Mouse (Mus musculus) kidney, adult 8-10 months (tissue): ENCODE data around the gene Xpr1.
A peak's percentile ranks its signal among the peaks of the same experiment; 100 is the strongest.

Experiments used
- DNase-seq, 2 experiments: peaks; one replicate each; pipeline ENCODE4 v3.0.0; 2022

The Xpr1 gene

DNA sequence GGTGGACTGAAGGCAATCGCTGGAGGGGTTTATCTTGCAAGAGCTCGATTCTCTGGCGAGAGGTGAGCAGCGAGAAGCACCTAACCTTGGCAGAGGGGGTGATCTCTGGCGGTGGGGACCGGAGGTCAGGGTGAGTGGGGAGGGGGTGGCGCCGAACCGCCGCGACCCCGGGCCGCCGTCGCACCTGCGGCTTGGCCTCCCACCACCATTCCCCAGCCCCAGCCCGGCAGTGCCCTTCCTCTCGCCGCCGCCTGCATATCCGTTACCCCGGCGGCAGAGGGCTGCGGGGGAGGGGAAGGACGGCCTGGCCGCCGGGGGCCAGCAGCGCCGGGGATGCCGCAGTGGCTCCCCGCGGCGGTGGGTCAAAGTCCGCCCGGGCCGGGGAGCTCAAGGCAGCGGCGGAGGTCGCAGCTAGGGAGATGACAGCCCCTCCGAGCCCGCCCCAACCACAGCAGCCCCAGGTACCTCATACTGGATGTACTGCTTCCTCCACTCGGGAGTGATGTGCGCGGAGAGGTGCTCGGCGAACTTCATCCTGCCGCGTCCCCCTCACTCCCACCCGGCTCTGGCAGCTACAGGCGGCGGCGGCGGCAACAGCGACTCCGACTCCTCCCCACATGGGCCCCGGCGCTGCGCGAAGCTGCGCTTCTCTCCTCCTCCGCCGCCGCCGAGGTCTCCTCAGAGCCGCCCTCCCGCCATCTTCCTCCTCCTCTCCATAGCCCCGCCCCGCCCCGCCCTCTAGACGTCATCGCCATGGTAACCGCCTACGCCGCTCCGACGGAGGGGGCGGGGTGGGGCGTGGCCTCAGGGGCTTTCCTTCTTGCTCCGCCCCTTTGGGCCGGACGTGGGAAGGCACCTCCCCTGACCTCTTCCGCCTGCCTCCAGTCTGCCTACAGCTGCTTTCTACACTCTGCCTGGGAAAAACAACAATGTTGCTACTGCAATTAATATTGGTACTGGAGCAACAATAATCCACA is at the start of gene Xpr1:
Xpr1 (minus strand) TSS at position 715 of the 977 bp plus-strand sequence.
- DNase-seq: peak; percentile 95

DNA sequence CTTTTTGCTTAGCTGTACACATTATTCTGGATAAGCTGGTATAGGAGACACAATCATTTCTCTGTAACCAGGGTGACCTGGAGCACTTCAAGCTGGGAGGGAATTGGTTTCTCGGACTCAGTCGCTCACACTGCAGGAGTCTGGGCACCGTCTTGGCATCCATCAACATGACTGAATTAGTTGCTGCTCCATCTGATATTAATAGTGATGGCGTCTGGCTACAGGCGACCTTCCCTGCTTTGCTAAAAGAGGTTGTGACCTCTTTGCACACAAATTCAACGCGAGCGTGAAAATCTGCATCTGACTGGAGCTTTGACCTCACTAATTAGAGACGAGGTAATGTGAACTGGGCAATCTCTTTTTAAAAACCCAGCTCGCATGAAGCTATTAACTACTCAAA is 46.2 kb upstream of the Xpr1 start:
- DNase-seq: no peak

DNA sequence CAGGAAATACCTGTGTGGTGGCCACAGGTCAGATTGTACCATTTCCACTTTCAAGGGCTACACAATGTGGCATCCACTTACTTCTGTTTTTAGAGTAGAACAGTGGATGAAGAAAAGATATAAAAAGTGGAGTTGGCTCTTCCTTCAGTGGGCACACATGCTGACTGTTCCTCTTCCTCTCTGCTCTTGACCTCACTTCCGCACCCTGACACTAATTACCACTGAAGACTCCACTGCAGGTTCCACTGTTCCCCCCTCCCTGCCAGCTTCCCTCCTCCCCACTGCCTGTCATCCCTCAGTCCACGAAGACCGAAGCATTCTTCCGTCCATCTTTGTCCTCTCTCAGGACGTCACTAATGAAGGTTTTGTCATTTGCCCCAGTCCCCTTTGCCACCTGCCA is 45.4 kb upstream of the Xpr1 start:
- DNase-seq: no peak

DNA sequence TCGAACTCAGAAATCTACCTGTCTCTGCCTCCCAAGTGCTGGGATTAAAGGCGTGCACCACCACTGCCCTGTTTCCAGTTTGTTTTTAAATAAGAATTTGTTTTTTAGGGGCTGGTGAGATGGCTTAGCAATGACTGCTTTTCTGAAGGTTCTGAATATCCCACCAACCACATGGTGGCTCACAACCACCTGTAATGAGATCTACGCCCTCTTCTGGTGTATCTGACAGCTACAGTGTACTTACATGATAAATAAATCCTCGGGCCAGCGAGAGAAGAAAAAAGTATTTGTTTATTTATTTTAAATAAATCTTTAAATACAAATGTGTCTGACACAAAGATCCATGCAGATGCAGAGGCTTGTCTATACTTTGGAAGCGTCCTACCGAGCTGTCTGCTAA is 40.3 kb upstream of the Xpr1 start:
- DNase-seq: no peak

DNA sequence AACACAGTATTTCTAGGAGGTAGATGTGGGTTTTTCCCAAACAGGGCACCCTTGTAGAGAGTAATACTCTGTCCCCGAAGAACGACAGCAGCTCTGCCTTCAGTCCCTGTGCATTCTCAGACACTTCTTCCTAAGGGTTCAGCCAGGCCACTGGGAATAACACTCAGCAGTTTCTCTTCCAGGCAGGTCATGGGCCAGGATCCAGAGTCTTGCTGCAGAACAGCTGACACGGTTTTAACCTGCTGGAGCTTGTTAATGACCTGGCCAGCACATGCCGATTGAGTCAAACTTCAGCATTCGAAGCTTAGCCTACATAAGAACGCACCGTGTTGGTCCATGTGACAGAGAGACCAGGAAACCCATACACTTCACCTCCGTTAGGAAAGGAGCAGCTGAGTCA is 36.0 kb upstream of the Xpr1 start:
- DNase-seq: peak; percentile 82 to 83

DNA sequence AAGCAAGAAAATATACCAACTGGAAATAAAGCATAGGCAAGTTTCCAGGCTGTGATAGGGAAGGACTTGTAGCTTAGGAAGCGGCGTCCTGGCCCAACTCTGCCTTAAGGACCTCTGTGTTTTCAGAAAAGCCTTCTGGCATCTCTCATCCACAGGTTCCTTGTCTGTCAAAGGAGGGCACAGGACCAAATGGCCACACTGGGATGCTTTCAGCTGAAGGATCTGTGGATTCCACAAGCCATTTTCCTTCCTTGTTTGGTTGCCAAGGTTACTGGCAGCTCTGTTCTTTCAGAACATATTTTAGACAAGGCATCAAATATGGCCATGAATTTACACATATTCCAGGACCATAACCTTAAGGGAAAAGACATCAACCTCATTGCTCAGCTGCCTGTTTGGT is 31.7 kb upstream of the Xpr1 start:
- DNase-seq: no peak

DNA sequence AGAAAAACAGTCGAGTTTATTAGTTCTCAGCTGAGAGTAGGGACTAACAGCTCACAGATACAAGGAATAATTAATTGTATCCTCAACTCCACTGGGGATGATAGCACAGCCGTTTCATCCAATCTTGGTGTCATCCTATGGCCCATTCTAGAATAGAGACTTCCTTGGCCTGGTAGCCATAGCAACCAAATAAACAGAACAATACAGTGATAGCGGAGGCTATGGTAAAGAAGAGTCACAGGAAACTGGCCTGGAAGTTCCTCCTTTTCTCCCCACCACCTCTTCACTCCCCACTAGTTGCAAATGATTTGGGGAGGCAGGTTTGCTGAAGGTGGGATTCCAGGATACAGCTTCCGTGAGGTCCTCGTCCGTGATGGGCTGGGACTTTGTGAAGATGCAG is 30.1 kb upstream of the Xpr1 start:
- DNase-seq: no peak

DNA sequence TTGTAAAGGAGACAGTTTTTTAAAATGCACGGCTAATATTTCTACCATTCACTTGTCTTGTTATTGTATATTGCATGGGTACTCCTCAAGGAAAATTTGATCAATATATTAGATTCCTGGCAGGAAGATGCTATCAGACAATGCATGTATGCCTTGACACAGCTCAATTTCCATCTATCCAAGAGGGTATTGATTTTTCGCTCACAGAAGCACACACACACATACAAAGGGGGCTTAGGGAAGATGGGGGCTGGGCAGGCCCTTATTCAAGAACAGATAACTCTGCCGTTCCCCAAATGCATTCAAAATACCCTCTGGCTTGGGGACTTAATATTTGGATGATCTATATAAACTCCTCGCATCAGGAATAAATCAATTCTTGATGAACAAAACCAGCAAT is 25.9 kb upstream of the Xpr1 start:
- DNase-seq: no peak

DNA sequence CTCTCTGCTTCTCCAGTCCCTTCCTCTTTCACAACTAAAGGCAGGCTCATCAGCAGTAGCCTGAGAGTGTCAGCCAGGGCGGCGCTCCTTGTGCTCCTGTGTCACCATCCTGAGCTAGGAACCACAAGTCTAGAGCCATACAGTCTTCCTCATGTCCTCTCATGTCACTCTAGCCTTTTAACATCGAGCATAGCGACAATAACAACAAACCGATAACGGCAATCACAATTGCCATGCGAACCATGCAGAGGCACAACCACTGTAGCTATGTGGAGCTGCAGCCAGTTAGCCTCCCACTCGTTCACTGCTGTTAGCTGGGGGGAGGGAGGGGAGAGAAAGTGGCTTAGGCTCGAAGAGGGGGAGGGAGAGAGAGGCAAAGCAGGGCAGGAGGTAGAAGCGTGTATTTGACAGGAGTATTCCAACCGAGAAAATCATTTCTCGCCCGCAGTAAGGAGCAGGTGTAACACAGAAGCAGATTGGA is 25.3 kb upstream of the Xpr1 start:
- no peak for DNase-seq

DNA sequence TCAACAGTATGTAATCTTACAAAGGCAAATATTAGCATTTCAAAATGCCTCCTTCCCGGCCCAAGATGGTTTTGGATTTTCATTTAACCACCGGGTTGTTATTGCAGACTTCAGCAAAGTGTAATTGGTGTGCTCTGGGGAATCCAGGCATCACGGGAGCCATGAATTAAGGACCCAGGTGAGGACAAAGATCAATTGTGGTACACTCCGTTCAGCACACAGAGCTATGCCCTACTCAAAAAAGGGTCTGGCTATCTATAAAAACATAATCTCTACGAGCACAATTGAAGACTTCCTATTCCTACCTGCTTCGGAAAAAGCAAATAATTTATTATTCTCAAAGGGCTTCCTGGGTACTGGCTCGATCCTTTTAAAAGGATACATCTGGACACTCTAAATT is 22.3 kb upstream of the Xpr1 start:
- DNase-seq: peak; percentile 13 to 41

DNA sequence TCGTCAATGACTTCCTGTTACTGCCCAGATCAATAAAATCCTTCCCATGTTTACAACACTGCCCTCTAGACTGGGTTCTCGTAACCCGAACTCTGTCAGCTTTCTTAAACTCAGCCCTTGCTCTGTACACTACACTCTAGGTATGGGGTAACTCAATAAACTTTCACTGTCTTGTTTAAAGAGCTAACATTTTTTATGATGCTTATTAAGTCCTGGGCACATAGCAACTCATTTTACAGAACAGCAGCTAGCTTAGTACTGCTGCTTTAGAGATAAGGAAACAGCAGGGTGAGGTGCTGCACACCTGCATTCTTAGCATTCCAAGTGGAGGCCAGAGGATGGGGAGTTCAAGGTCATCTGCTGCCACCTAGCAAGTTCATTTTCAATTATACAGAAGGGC is 21.3 kb upstream of the Xpr1 start:
- no peak for DNase-seq

DNA sequence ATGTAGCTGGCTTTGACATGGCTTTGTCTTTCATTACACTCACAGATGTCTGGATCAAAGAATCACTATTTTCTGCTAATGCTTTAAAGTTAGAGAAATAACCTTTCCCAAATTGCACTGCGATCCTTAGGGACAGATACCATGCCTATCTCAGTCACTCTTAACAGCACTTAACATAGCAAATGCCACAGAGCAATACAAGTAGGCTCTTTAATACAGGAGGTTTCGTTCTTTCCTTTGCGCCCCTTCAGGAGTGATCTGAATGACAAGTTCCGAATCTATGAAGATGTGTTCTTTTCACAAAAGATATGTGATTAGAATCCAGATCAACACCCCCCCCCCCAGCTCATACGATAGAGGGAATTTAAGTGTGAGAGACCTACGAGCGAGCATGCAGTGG is 12.1 kb upstream of the Xpr1 start:
- no peak for DNase-seq

DNA sequence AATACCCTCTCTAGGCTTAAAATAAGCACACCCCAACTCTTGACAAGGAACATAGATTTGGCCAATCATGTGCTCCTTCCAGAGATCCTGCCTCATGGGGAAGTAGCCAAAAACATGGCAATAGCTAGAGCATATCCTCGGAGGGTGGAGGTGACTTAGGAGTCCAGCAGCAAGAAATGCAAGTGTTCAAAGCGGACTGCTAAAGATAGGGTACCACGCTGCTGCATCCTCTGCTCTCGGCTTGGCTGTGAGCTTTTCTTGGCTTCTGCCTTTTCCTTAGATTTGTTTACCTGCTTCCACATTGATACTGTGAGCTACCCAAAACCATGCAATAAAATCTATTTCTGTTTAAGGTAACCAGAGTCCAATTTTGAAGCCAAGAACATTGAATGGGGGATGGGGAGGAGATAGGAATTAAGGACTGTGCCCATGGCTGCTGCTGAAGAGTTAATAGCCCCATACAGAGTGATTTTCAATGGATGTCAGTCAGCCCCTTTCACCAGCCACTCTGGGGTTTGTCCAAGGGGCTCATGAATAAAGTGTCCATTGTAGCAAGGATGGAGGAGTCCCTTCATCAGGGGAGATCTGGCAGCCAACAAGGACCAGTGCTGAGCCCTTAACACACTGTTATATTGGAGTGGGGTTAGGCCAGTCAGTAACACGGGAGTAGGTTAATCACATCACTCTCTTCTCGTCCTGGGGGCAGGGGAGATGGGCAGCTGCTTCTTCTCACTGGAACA is 10.1 kb upstream of the Xpr1 start:
- no peak for DNase-seq

DNA sequence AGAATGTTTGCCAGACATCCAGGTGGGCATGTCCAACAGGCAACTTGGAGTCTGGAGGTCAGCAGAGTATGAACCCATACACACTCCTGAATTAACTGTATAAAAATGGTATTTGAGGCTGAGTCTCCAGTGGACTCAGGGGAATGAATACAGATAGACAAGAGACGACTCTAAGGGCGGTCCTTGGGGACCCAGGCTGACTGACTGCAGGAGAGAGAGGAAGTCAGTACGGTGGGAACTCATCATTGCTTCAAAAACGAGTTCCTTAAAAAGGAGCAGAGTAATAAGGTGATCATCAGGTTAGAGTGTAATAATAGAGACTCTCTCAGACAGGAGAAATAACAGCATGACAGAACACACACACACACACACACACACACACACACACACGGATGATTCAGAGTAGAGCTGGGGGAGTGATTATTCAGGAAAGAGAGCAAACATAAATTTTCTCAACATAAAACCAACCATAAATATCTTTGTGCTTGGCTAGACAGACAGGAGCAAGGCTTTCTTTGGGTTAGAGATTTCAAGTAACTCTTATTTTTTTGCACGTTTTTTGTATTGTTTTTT is 8.6 kb upstream of the Xpr1 start:
- no peak for DNase-seq

DNA sequence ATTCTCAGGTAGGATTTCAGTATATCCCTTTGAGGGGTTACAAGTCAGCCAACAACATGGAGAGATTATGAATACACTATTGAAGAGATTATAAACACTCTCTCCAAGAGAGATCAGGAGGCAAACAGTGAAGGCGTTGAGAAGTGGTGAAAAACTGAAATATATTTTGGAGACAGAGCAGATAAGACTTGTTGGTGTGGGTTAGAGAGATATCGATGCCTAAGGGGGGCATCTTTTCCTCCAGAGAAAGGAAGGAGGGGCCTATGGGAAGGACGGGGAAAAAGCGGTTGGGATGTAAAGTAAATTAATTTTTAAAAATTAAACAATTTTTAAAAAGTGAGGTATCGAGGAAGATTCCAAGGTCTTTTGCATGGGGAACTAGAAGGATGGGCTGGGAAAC is 8.1 kb upstream of the Xpr1 start:
- DNase-seq: no peak

DNA sequence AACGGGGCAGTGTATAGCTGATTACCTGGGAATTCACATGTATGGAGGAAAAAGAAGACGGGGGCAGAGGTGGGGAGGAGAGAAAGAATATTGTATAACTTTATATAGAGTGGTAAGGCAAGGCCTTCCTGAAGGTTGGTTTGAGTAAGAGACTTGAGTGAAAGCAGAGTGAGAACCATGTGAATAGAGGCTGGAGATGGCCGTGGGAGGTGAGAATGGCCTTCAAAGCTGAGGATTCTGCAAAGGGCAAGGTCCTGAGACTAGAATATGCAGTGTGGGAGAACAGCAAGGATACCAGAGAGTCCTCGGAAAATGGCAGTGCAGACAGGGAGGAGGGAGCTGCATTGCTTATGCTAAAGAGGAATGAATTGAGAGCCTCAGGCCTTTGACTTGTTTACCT is 6.6 kb upstream of the Xpr1 start:
- no peak for DNase-seq

DNA sequence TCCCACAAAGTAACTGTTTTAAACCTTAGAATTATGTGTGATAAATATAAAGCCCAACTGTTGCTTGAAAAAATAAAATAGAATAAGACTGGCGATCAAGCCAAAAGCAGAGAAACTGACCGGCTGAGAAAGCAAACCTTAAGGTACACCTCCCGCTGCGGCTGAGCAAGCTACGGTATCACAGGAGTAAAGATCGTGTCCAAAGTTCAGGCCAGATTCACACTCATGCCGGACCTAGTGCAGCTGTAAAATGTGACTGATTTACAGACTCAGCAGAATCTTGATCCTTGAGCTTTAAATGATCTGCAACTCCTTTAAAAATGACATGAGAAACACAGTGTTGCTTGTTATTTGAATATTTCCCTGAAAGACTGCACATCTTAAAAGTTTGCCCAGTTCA is 4.8 kb upstream of the Xpr1 start:
- DNase-seq: peak; percentile 72 to 80

DNA sequence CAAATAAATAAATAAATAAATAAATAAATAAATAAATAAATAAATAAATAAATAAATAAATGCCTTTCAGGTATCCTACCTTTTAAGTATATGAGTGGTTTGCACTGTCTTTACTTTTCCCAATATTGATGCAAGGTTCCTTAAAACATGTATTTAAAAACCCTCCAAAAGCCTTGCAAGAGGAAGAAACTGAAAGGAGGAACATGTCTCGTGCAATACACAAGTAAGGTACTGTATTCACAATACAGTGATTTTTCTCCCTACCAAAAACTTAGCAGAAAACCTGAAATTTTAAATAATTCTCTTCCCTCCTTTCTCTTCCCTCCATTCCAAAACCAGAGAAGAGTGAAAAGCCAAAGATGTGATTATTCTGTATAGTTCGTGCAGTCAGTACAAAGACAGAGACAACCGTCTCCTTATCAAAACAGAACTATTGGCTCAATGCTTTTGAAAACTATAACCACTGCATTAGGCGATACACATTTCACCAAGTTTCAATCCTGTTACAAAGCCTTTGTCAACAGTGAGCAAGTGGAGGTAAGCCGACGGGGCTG is 991 bp downstream of the Xpr1 start:
- DNase-seq: no peak

DNA sequence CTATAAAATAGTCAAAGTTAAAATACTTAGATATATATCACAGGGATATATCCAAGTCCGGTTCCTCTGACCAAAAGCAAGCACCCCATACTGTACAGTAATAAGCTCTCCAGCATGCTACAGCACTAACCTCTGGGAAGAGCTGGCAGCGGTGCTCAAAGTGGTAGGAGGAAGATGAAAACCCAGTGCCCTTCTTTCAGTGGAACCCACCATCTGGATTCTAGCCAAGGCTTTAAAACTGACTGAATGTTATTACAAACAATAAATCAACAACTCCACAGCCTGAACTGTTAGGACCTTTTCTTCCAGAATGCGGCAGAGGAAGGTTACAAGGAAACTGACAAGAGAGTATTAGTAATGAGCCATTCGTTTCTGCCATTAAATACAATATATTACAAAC is 1.8 kb downstream of the Xpr1 start:
- no peak for DNase-seq

DNA sequence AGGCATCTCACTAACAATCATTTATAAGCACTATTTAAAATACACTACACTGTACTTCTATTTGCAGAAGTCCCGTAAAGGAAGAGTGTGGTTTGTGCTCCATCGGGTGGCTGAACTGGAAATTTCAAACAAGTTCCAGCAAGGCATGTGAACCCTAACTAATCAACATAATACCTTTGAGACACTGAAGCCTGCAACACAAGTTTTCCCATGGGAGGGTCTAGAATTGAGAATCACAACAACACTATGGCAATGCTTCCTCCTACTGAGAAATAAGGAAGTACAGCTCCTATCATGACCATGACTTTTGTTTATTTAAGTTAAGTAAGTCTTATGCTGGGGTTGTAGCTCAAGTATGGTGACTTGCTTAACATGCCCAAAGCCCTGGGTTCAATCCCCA is 4.5 kb downstream of the Xpr1 start:
- DNase-seq: peak; percentile 28 to 35

DNA sequence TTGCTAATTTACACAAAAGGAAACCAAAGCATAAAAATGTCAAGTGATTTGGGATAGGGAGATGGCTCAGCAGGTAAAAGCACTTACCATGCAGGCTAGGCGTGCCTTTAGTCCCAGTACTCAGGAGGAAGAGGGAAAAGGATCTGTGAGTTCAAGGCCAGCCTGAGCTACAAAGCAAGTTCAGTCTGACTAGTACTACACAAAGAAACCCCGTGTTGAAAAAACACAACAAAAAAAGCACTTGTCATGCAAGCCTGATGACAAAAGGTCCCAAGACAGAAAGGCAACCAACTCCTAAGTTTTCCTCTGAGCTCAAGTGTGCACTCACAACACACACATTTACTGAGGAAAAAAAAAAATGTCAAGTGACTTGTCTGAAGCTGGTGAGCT is 8.6 kb downstream of the Xpr1 start:
- no peak for DNase-seq

DNA sequence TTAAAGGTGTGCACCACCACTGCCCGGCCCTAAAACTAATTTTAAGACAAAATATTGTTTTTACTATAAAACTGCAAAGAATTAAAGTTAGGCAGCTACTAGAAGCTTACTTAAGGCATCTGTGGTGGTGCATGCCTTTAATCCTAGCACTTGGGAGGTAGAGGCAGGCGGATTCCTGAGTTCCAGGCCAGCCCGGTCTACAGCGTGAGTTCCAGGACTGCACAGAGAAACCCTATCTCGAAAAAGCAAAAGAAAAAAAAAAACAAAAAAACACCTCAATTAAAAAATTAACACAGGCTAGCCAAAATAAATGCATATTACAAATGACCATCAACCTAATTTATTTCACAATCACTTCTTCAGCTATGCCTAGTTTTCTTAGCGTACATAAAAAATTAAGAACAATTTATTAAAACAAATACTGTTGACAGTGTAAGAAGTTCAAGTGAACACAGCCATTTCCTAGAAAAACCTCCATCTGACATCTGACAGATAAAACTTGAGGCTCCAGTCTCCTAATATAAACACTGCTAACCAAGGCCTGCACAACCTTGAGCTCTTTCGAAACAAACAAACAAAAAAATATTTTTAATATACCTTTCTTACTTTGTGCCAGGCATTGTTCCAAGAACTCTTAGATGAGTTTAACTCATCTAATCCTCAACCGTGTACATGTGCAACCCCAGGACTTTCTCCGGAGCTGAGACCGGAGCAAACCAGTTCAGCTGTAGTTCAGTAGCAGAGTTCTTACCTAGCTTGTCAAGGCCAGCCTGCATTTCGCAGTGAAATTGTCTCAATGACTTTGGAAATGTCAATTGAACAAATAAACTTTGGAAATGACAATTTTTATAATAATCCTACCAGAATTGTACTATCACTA is 9.3 kb downstream of the Xpr1 start:
- DNase-seq: peak; percentile 40
